Mouse (Mus musculus) CH12F3 (cell line): Measurements from ENCODE around the gene Tpcn1.

ENCODE experiments used
- in situ Hi-C: fragments of 300-500 bp; cut with MboI; formaldehyde crosslinking; loops from 2 replicates; pipeline ENCODE4 v1.14.3; 2020; ENCODE audit warnings: low sequenced_read_pairs

Gene Tpcn1

GRCm38 (mm10) chr5:120588569-120589094 lies at the start of gene Tpcn1, which contains the start of gene Iqcd:
Tpcn1 (minus strand) TSS chr5:120588673.
Iqcd (plus strand) TSS chr5:120589016.
- in situ Hi-C loops: loop anchor here (10.0 kb wide), 1 partner anchor 64 kb away; no protein-coding TSS in a partner anchor

GRCm38 (mm10) chr5:120635633-120636032 lies 47.2 kb upstream of the Tpcn1 start:
- in situ Hi-C loops: no loop called here

- in situ Hi-C loops: no loop called here
These were observed 46.4 kb upstream of the Tpcn1 start for GRCm38 (mm10) chr5:120634860-120635259.

DNA sequence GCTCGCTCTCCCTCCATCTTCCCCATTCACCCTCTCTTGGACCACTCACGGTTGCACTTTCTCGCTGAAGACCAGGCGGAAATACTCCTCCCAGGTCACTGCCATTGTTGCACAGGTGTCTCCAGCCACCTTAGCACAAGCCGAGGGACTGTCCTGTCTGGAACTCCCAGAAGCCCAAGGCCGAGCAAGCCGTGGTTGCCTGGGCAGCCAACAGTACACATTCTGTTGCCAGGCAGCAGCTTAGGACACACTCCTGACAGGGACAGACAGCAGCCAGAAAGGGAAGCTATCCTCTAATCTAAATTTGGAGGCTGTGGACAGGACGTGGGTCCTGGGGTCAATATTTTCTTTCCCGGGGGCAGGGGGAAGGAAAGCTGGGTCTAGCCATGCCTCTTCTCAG lies 45.7 kb upstream of the Tpcn1 start, which contains the start of gene Cfap73:
Gene Cfap73, minus strand, starts transcription at position 105 of the 400 bp plus-strand sequence.
- in situ Hi-C loops: no loop called here

- in situ Hi-C loops: no loop called here
These were observed 43.4 kb upstream of the Tpcn1 start for GRCm38 (mm10) chr5:120631892-120632291.

GRCm38 (mm10) chr5:120631128-120631527 lies 42.7 kb upstream of the Tpcn1 start:
- in situ Hi-C loops: no loop called here

DNA sequence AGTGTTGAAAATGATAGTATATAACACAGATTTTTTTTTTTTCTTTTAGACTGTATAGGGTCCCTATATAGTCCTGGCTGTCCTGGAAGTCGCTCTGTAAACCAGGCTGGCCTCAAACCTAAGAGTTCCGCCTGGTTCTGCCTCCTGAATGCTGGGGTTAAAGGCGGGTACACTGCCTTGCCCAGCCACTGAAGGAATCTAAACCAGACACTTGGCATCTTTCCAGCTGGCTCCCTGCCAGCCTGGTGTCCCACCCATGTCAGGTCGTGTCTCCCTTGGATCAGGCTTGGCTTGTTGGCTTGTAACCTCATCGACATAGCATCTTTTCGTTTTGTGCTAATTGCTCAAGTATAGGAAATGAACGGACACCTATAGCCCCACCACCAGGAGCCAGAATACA lies 40.2 kb upstream of the Tpcn1 start:
- in situ Hi-C loops: no loop called here

- in situ Hi-C loops: no loop called here
These were observed 39.2 kb upstream of the Tpcn1 start for GRCm38 (mm10) chr5:120627515-120628300.

GRCm38 (mm10) chr5:120626399-120626798 lies 37.9 kb upstream of the Tpcn1 start:
- in situ Hi-C loops: no loop called here

DNA sequence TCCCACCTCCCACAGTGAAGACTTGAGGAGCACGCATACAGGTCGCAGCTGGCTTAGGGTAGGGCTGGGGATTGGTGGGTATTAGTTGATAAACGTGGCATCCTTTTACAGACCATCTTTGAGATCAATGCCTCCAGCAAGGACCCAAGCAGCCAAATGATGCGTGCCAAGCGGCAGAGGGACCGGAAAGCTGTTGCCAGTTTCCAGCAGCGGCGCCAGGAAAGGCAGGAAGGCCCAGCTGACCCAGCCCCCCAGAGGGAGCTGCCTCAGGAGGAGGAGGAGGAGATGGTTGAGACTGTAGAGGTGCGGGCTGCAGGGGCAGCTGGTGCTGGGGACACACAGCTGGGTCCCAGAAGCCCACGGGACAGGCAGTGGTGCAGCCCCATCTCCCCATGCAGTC lies 36.0 kb upstream of the Tpcn1 start:
- in situ Hi-C loops: no loop called here

- in situ Hi-C loops: no loop called here
These were observed 33.9 kb upstream of the Tpcn1 start for GRCm38 (mm10) chr5:120622198-120622851.

DNA sequence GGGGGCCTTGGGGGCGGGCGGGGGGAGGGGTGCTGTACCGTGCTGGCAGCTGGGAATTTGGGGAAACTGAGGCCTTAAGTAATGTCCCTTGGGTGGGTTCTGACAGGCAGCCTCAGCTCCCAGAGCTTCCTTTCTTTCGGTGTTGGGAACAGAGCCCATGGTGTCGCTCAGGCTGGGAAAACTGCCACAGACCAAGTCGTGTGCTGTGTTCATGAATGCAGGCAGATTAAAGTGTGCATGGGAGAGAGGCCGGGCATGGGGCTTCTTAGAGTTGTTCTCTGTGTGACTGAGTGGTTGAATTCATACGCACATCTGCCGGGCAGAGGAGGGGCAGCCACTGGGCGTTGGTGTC lies 33.3 kb upstream of the Tpcn1 start:
- in situ Hi-C loops: no loop called here

DNA sequence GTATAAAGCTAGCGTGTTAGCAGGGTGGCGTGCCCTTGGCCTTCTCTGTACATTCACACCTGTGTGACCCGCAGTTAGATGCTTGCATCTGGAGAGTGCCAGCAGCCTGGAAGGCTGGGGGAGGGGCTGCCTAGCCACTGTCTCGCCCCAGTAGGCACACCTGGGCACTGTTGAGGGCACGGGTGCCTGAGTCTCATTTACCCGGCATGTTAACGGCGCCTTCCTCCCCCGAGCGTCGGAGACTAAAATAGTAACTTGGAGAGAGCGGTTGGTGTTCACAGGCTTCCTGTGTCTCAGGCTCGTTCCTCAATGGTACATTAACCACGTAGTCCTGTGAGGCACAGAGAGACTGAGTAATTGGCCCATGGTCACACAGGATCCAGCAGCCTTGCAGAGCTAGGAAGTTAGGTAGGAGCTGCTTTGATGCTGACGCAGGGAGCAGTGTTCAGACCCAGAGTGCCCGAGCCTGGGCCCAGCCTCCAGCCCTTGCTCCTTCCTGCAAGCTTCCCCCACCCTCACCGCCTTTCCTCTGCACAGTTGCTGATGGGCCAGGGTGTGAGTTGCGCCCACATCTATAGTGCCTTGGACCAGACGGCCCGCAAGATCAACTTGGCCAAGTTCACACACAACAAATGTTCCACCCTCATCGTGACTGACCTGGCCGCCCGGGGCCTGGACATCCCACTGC lies 32.7 kb upstream of the Tpcn1 start:
- in situ Hi-C loops: no loop called here

- in situ Hi-C loops: no loop called here
These were observed 32.1 kb upstream of the Tpcn1 start for GRCm38 (mm10) chr5:120620375-120621077.

GRCm38 (mm10) chr5:120619201-120619600 lies 30.7 kb upstream of the Tpcn1 start:
- in situ Hi-C loops: no loop called here

DNA sequence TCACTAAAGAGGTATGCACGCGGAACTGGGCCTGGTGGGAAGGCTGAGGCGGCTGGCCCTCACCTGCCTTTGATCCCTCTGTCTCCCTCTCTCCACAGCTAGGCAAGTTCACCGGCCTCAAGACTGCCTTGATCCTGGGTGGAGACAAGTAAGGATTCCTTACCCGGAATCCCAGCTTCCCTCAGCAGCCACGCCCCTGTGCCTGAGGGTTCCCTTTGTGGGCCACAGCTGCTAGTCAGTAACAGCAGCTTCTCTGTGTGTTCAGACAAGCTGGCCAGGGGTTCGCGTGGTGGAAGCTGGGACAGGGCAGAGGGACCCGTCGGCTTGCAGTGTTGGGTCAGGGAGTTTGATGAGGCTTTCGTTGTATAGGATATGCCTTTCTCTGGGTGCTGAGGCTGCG lies 30.3 kb upstream of the Tpcn1 start:
- in situ Hi-C loops: no loop called here

GRCm38 (mm10) chr5:120615903-120616302 lies 27.4 kb upstream of the Tpcn1 start:
- in situ Hi-C loops: no loop called here

DNA sequence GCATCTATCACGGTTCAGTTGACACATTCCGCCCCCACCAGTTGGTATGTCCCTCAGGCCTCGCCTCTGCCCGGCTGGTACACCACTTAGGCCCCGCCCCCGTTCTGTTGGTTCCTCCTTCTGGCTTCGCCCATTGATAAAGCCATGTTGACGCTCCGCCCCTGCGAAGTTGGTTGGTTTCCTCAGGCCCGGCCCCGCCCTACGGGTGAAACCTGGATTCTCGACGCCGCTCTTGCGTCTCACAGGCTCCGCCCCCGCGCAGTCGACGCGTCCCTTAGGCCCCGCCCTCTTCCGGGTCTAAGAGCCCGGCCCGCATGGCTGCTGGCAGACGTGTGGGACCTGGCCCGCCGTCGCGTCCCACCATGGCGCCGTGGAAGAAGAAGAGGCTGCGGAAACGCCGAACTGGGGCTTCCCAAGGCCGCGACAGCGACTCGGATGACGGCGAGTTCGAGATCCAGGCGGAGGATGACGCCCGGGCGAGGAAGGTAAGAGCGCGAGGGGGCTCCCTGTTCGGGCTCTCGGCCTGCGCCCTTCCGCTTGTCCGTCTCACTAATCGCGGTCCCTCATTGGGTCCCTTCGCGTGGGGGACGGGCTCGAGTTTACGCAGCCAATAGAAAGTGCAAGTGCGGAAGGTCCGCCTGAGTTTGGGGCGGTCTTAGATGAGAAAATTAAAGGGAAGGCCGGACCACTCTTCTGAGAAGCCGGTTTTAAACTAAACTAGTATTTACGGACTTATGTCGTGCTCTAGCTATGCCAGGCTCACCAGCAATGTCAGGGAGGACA lies 24.5 kb upstream of the Tpcn1 start:
- in situ Hi-C loops: no loop called here

- in situ Hi-C loops: no loop called here
These were observed 24.0 kb upstream of the Tpcn1 start, which contains the start of the genes Rita1 and Ddx54 for GRCm38 (mm10) chr5:120612442-120612821. Rita1 (minus strand) TSS chr5:120612589. Ddx54 (plus strand) TSS chr5:120612739.

GRCm38 (mm10) chr5:120611416-120611815 lies 22.9 kb upstream of the Tpcn1 start:
- in situ Hi-C loops: no loop called here
